Mouse (Mus musculus) cerebellum, adult 11-12 months (tissue): ENCODE results near the gene Trmt13.
"Not testable (repeated sequence)": the region's sequence is repeated elsewhere in the genome, so short reads cannot be mapped to it uniquely, and the experiment has no call there.

ENCODE experiments used
- DNase-seq: peaks from one replicate; pipeline ENCODE4 v3.0.0; 2022

Trmt13 gene

GRCm38 (mm10) chr3:116614295-116614892, at the start of gene Trmt13:
Gene Trmt13 (minus strand): TSS chr3:116614587.
- DNase-seq = no peak

GRCm38 (mm10) chr3:116662463-116662863, 48.1 kb upstream of the Trmt13 start, which contains the start of gene Mfsd14a:
Gene Mfsd14a (minus strand): TSS chr3:116662677.
- DNase-seq = peak; percentile 97

- no peak for DNase-seq
Observed at GRCm38 (mm10) chr3:116661870-116662414, 47.6 kb upstream of the Trmt13 start.

- DNase-seq = no peak
Observed at GRCm38 (mm10) chr3:116661288-116661869, 47.0 kb upstream of the Trmt13 start.

- DNase-seq = no peak
Observed at GRCm38 (mm10) chr3:116659856-116660430, 45.6 kb upstream of the Trmt13 start.

- no peak for DNase-seq
Observed at GRCm38 (mm10) chr3:116658928-116659565, 44.7 kb upstream of the Trmt13 start.

GRCm38 (mm10) chr3:116656184-116656965, 42.0 kb upstream of the Trmt13 start:
- no peak for DNase-seq

- DNase-seq = not testable (repeated sequence)
Observed at GRCm38 (mm10) chr3:116654051-116654450, 39.7 kb upstream of the Trmt13 start.

- no peak for DNase-seq
Observed at GRCm38 (mm10) chr3:116653278-116653945, 39.0 kb upstream of the Trmt13 start.

GRCm38 (mm10) chr3:116652033-116652446, 37.7 kb upstream of the Trmt13 start:
- no peak for DNase-seq

- DNase-seq = no peak
Observed at GRCm38 (mm10) chr3:116650698-116651097, 36.3 kb upstream of the Trmt13 start.

GRCm38 (mm10) chr3:116648805-116649204, 34.4 kb upstream of the Trmt13 start:
- DNase-seq = no peak

- no peak for DNase-seq
Observed at GRCm38 (mm10) chr3:116646387-116646786, 32.0 kb upstream of the Trmt13 start.

- DNase-seq = no peak
Observed at GRCm38 (mm10) chr3:116642373-116642772, 28.0 kb upstream of the Trmt13 start.

- no peak for DNase-seq
Observed at GRCm38 (mm10) chr3:116641811-116642371, 27.5 kb upstream of the Trmt13 start.

- DNase-seq = no peak
Observed at GRCm38 (mm10) chr3:116640024-116640423, 25.6 kb upstream of the Trmt13 start.

GRCm38 (mm10) chr3:116638572-116638971, 24.2 kb upstream of the Trmt13 start:
- no peak for DNase-seq

GRCm38 (mm10) chr3:116637693-116638476, 23.5 kb upstream of the Trmt13 start:
- DNase-seq = no peak

- DNase-seq = no peak
Observed at GRCm38 (mm10) chr3:116635799-116636198, 21.4 kb upstream of the Trmt13 start.

GRCm38 (mm10) chr3:116634853-116635252, 20.5 kb upstream of the Trmt13 start:
- no peak for DNase-seq

- DNase-seq = no peak
Observed at GRCm38 (mm10) chr3:116634091-116634490, 19.7 kb upstream of the Trmt13 start.
